Mouse (Mus musculus) heart, embryonic 11.5 days (tissue): ENCODE data around the gene Tcl1b1. TPM values are rescaled to one million over a fixed set of nuclear protein-coding genes. Genes with fewer than 3 reads are reported as not detected.
"Not testable (repeated sequence)": the region's sequence is repeated elsewhere in the genome, so short reads cannot be mapped to it uniquely, and the experiment has no call there.

ENCODE experiments used
- ATAC-seq: fragments of 200-750 bp; cut with Nextera tagmentation; replicated peaks from 2 replicates; pipeline ENCODE4 v1.8.0; 2017; ENCODE audit warnings: moderate library complexity; ENCODE audit not compliant: insufficient number of reproducible peaks, low FRiP score, low TSS enrichment
- H3K27ac ChIP-seq: fragments of 300-500 bp; sonication (generic); 2 replicates; pipeline ENCODE4 v1.5.1; 2014; ENCODE audit warnings: mild to moderate bottlenecking, low read depth, low read length
- H3K27me3 ChIP-seq: fragments of 300-500 bp; sonication (generic); 2 replicates; pipeline ENCODE4 v1.6.1; 2014; ENCODE audit warnings: mild to moderate bottlenecking, low read length, mixed read lengths; ENCODE audit not compliant: control insufficient read depth, insufficient read depth
- H3K36me3 ChIP-seq: fragments of 300-500 bp; sonication (generic); 2 replicates; pipeline ENCODE4 v1.6.1; 2014; ENCODE audit warnings: mild to moderate bottlenecking, low read length, moderate library complexity, mixed read lengths; ENCODE audit not compliant: control insufficient read depth, insufficient read depth
- H3K4me1 ChIP-seq: fragments of 300-500 bp; sonication (generic); 2 replicates; pipeline ENCODE4 v1.6.1; 2014; ENCODE audit warnings: low read length; ENCODE audit not compliant: control insufficient read depth, insufficient read depth
- H3K4me2 ChIP-seq: fragments of 300-500 bp; sonication (generic); 2 replicates; pipeline ENCODE4 v1.6.1; 2014; ENCODE audit warnings: mild to moderate bottlenecking, moderate library complexity
- H3K4me3 ChIP-seq: fragments of 300-500 bp; sonication (generic); 2 replicates; pipeline ENCODE4 v1.5.1; 2014; ENCODE audit warnings: low read depth, low read length
- H3K9ac ChIP-seq: fragments of 300-500 bp; sonication (generic); 2 replicates; pipeline ENCODE4 v1.6.1; 2014; ENCODE audit warnings: mild to moderate bottlenecking, low read depth, low read length, moderate library complexity
- H3K9me3 ChIP-seq: fragments of 300-500 bp; sonication (generic); replicated peaks from 2 replicates; pipeline ENCODE4 v1.6.1; 2016; ENCODE audit warnings: low read length; ENCODE audit not compliant: control insufficient read depth
- WGBS: fragments of 180-500 bp; shearing (Covaris S2); extraction: QIAGEN DNeasy Blood & Tissue Kit; methylation state at CpG from one replicate; pipeline ENCODE4 v1.1.7; 2014; ENCODE audit not compliant: insufficient replicate concordance; 5-methylcytosine and 5-hydroxymethylcytosine counted together
- polyA plus RNA-seq: library from polyadenylated mRNA; unstranded; fragments of >200 nt; fragmentation: Nextera tagmentation; extraction: Ambion mirVana; gene quantifications from 2 replicates; pipeline ENCODE4 v1.2.1, GENCODE M21; 2014

Gene Tcl1b1
- polyA plus RNA-seq, 1 experiment from 2014 or later, result not detected

DNA sequence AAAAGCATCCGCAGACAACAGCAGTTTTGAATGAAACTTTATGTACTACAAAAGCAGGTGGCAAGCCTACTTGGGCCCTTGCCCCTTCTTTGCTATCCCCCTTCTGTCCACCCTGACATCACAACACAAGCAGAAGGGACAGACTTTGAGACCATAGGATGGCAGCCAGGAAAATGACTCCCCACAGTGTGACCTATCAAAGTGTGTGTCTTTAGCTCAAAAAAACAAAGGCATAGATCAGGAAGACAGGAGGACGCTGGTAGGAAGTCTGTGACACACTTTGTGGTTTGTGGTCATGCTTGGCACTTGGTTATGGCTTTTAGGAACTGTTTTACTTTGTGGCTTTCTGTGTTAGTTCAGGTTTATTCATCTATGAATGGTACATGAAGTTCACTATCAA, 25.3 kb upstream of the Tcl1b1 start:
- not testable (repeated sequence) for H3K9ac ChIP-seq, H3K36me3 ChIP-seq, H3K4me2 ChIP-seq, H3K4me1 ChIP-seq, H3K9me3 ChIP-seq, H3K27me3 ChIP-seq, ATAC-seq, H3K27ac ChIP-seq, H3K4me3 ChIP-seq
- WGBS, result 48% methylated on average over 2 of the region's 2 CpGs

DNA sequence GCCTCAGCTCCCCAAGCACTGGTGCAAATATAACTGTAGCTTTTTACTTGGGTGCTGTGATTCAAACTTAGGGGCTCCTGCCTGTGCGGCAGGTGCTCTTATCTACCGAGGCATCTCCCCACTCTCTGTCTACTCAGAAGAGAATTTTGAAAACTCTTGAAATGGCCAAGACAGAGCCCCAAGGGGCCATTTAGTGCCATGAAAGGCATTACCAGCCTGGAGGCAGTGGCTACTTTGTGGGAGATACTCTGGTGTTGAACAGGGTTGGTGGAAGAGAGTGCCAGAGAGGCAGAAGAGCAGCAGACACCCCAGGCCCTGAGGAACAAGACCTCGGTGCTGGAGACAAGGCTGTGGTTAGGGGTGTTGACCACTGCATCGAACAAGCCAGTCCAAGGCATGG, 24.7 kb upstream of the Tcl1b1 start:
- H3K9ac ChIP-seq, H3K36me3 ChIP-seq, H3K27me3 ChIP-seq, H3K27ac ChIP-seq, ATAC-seq, H3K4me3 ChIP-seq, H3K4me1 ChIP-seq, H3K9me3 ChIP-seq, H3K4me2 ChIP-seq: not testable (repeated sequence)
- 74% methylated on average over 4 of the region's 4 CpGs for WGBS

DNA sequence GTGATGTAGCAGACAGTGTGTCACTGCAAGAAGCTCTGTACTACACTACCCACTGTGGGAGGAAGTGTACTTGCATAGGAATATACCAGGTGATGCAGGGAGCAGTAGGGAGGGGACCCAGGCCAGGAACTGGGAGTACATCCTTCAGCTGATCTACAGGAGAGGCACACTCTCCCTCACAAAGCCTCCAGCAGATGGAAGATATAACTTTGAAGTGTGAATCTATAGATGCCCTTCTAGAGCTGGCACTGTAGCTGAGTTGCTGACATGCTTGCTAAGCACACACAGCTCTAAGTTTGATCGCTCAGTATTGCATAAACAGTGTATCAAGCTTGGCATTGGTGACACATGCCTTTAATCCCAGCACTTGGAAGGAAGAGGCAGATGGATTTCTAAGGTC, 21.8 kb upstream of the Tcl1b1 start:
- not testable (repeated sequence) for H3K4me1 ChIP-seq, H3K27me3 ChIP-seq, ATAC-seq, H3K36me3 ChIP-seq, H3K4me3 ChIP-seq, H3K9me3 ChIP-seq, H3K4me2 ChIP-seq, H3K27ac ChIP-seq, H3K9ac ChIP-seq
- WGBS, result 76% methylated on average over 1 of the region's 1 CpGs

DNA sequence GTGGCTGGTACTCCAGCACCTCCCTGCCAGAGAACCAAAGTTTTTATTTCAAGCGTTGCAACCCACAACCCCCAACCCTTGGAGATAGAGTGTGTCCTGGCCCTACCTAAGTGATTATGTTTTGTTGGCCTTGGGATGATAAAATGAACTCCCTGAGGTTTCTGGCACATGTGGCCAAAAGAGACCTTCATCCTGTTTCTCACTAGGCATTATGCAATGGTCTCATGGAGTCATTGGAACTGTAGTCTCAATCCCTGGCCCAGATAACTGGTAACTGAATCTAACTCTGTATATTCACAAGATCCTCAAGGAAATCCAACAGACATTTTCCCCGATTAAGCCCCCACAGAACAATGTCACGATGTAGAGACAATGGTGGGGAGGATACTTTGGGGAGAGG, 16.4 kb upstream of the Tcl1b1 start:
- Histone ChIP-seq H3K4me3 (no peak overlapping the region), H3K4me1 (no peaks in the 10 kb centered on the region), H3K9ac (no peak overlapping the region), H3K27me3 (no peaks in the 10 kb centered on the region), H3K36me3 (no peaks in the 10 kb centered on the region), H3K4me2 (no peak overlapping the region), H3K27ac (no peak overlapping the region), H3K9me3 (no peaks in the 10 kb centered on the region)
- no peak for ATAC-seq
- 80% methylated on average over 3 of the region's 3 CpGs for WGBS

DNA sequence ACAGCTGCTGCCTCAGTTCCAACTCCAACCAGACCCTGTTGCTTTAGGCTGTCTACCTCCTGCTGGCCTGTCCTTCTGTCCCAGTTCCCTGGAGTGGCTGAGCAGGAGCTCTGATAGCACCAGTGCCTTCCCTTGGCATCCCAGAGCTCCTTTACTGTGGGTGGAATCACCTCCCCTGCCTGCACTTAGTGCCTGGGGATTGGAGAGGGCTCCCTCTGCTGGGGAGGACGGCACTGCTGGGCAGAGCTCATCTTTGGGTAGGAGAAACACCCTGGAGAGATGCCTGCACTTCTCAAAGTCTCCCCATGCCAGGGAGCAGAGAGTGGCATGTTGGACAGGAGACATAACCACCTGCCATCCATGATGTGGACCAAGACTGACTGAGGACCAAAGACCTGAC, 14.6 kb upstream of the Tcl1b1 start:
- H3K9ac ChIP-seq, result not testable (repeated sequence)
- WGBS, result 22% methylated on average over 1 of the region's 1 CpGs

DNA sequence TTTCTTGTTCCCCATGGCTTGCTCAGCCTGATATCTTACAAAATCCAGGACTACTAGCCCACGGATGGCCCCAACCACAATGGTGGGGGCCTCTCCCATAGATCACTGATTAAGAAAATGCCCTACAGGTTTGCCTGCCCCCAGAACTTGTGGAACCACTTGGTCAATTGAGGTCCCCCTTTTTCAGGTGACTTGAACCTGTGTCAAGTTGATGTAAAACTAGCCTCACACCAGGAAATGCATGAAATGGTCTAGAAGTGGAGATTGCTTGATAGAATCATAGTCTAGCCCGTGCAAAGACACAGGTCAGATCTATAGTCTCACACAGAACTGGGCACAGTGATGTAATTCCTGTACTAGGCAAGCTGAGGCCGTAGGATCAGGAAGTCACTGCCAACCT, 13.8 kb upstream of the Tcl1b1 start, which contains the start of gene Tcl1b2:
Gene Tcl1b2 (plus strand): TSS at position 301 of the 400 bp plus-strand sequence.
- no peak within 1 kb of the TSS for H3K9ac ChIP-seq
- no peak within 1 kb of the TSS for H3K4me2 ChIP-seq
- no peak for ATAC-seq
- no peaks in the 10 kb centered on the region for H3K4me1 ChIP-seq
- no peak within 1 kb of the TSS for H3K27ac ChIP-seq
- no peaks in the 10 kb centered on the region for H3K9me3 ChIP-seq
- WGBS, result 62% methylated on average over 3 of the region's 3 CpGs
- H3K4me3 ChIP-seq, result no peak within 1 kb of the TSS
- H3K27me3 ChIP-seq, result no peaks in the 10 kb centered on the region
- H3K36me3 ChIP-seq, result no peaks in the 10 kb centered on the region

More for the DNA sequence above, 14.6 kb upstream of the Tcl1b1 start:
- not testable (repeated sequence) for H3K36me3 ChIP-seq, H3K9me3 ChIP-seq, H3K27me3 ChIP-seq, H3K4me2 ChIP-seq, H3K4me1 ChIP-seq, H3K27ac ChIP-seq, H3K4me3 ChIP-seq, ATAC-seq

DNA sequence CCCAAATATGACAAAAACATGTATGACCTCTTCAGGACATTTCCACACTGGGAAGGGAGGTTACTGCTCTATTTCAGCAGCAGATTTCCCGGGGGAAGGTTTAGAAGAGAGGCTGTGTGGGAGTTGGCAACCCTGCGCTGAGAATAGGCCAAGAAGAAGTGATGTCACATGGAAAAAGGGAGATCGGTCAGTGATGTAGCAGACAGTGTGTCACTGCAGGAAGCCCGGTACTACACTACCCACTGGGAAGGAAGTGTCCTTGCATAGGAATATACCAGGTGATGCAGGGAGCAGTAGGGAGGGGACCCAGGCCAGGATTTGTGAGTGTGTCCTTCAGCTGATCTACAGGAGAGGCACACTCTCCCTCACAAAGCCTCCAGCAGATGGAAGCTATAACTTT, 4.2 kb upstream of the Tcl1b1 start:
- not testable (repeated sequence) for H3K36me3 ChIP-seq, H3K27me3 ChIP-seq, H3K27ac ChIP-seq, H3K4me3 ChIP-seq, H3K9me3 ChIP-seq, H3K9ac ChIP-seq, H3K4me1 ChIP-seq, ATAC-seq, H3K4me2 ChIP-seq
- WGBS, result 66% methylated on average over 4 of the region's 4 CpGs

DNA sequence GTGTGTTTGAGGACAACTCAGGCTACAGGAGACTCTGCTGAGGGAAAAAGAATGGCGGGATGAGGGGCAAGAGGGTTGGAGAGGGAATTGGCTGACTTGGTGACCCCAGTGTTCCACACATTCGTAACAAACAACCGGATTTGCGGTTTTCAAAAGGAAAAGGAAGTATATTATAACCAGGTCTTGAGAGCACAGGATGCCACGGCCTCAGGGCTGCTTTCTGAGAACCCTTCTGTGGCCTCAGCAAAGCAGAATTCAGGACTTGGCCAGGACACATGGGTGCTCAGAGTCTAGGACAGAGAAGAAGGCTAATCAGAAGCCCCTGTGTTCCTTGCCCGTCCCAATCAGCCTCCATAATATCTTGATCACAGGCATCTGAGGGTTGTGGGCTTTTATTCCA, 648 bp upstream of the Tcl1b1 start:
- no peaks in the 10 kb centered on the region for H3K36me3 ChIP-seq
- H3K4me3 ChIP-seq, result no peak overlapping the region
- no peak overlapping the region for H3K4me2 ChIP-seq
- no peaks in the 10 kb centered on the region for H3K27me3 ChIP-seq
- H3K9me3 ChIP-seq, result no peaks in the 10 kb centered on the region
- no peaks in the 10 kb centered on the region for H3K4me1 ChIP-seq
- no peak for ATAC-seq
- no peak overlapping the region for H3K9ac ChIP-seq
- 80% methylated on average over 6 of the region's 6 CpGs for WGBS
- no peak overlapping the region for H3K27ac ChIP-seq

DNA sequence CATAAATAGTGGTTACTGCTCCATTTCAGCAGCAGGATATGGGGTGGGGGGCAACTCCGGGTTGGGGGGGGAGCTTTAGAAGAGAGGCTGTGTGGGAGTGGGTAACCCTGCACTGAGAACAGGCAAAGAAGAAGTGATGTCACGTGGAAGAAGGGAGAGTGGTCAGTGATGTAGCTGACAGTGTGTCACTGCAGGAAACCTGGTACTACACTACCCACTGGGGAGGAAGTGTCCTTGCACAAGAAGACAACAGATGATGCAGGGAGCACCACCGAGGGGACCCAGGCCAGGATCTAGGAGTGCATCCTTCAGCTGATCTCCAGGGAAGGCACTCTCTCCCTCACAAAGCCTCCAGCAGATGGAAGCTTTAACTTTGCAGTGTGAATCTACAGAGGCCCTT, 7.2 kb downstream of the Tcl1b1 start:
- WGBS, result 61% methylated on average over 3 of the region's 3 CpGs
- Histone ChIP-seq H3K36me3 (no peaks in the 10 kb centered on the region), H3K9me3 (no peaks in the 10 kb centered on the region), H3K27ac (no peak overlapping the region), H3K4me1 (no peaks in the 10 kb centered on the region), H3K4me2 (no peak overlapping the region), H3K9ac (no peak overlapping the region), H3K27me3 (no peaks in the 10 kb centered on the region), H3K4me3 (no peak overlapping the region)
- no peak for ATAC-seq
